Mouse (Mus musculus) liver, postnatal 0 days (tissue): ENCODE results near the gene St8sia2.

Experiments used
- CTCF ChIP-seq: sonication (generic); IDR thresholded peaks from 2 replicates; pipeline ENCODE4 v1.5.1; 2016; ENCODE audit warnings: antibody characterized with exemption, low read depth
- EP300 ChIP-seq: IDR thresholded peaks from 2 replicates; pipeline ENCODE4 v1.6.1; 2016; ENCODE audit warnings: antibody characterized with exemption, low read depth, mild to moderate bottlenecking

GRCm38 (mm10) chr7:73890891-73891610 lies 122.4 kb downstream of the St8sia2 start:
- no peak for TF ChIP-seq CTCF
- TF ChIP-seq EP300: no peak
